Mouse (Mus musculus) ES-E14 (cell line): ENCODE measurements at regions not wholly inside any gene's neighbourhood (a gene's known extent, or its start where the extent isn't known, plus 50 kb on each side); places are given as distances from the start of the nearest gene placed in this dataset.

Experiments used
- CHD2 ChIP-seq: IDR thresholded peaks from 2 replicates; pipeline ENCODE4 v1.6.1; 2014; ENCODE audit warnings: mild to moderate bottlenecking, low read depth, low read length, inconsistent platforms
- HCFC1 ChIP-seq: IDR thresholded peaks from 2 replicates; pipeline ENCODE4 v1.6.1; 2012; ENCODE audit warnings: low read length, inconsistent platforms, borderline replicate concordance; ENCODE audit not compliant: insufficient read depth
- MAFK ChIP-seq: IDR thresholded peaks from 2 replicates; pipeline ENCODE4 v1.6.1; 2014; ENCODE audit warnings: mild to moderate bottlenecking, low read depth, low read length, inconsistent platforms; ENCODE audit not compliant: insufficient read depth
- ZC3H11A ChIP-seq: IDR thresholded peaks from 2 replicates; pipeline ENCODE4 v1.6.1; 2012; ENCODE audit warnings: low read depth, mild to moderate bottlenecking, inconsistent platforms, low read length, borderline replicate concordance
- ZNF384 ChIP-seq: IDR thresholded peaks from 2 replicates; pipeline ENCODE4 v1.6.1; 2012; ENCODE audit warnings: low read depth, low read length, inconsistent platforms

- TF ChIP-seq MAFK (no peak), ZNF384 (no peak), ZC3H11A (no peak), HCFC1 (no peak), CHD2 (no peak)
Measured at GRCm38 (mm10) chr1:33265731-33266415, 403.7 kb downstream of the Prim2 start.
